Mouse (Mus musculus) gastrocnemius, adult 2 months (tissue): ENCODE data around the gene Dusp22. TPM values are rescaled to one million over a fixed set of nuclear protein-coding genes. Genes with fewer than 3 reads are reported as not detected.
A peak's percentile ranks its signal among the peaks of the same experiment; 100 is the strongest.

ENCODE experiments used
- DNase-seq: peaks from one replicate; pipeline ENCODE4 v3.0.0; 2022
- H3K27ac ChIP-seq: fragments of 200-600 bp; 2 replicates; pipeline ENCODE4 v1.8.1; 2022; ENCODE audit warnings: mild to moderate bottlenecking
- H3K4me3 ChIP-seq: fragments of 200-600 bp; 2 replicates; pipeline ENCODE4 v1.8.1; 2022; ENCODE audit warnings: mild to moderate bottlenecking, moderate library complexity
- CTCF ChIP-seq: fragments of 200-600 bp; IDR thresholded peaks from 2 replicates; pipeline ENCODE4 v1.8.1; 2022; ENCODE audit warnings: antibody characterized with exemption, mild to moderate bottlenecking, moderate library complexity
- intact Hi-C: fragments of 180-260 bp; cut with DNase I; formaldehyde crosslinking; loops from one replicate; pipeline ENCODE4 v1.15.1; 2025
- long read RNA-seq, 2 experiments: library from polyadenylated mRNA; stranded (forward); transcript quantifications; one replicate each; pipeline ENCODE4 v2.0.0; 2021
- total RNA-seq, 2 experiments: library from RNA; stranded (reverse); gene quantifications; 2 replicates each; pipeline ENCODE4 v1.2.3; 2021

Dusp22 gene
- total RNA-seq, result 10 to 100 TPM; 36.2 to 59.5 TPM
- long read RNA-seq, experiment 1, transcript Dusp22-202 (7 exons, 3,015 nt), result major isoform, 53 of 95 reads
- long read RNA-seq, experiment 1, transcript Dusp22-201 (8 exons, 1,161 nt), result minor isoform, 30 of 95 reads
- long read RNA-seq, experiment 1, partial matches to known transcripts, result 3 of 95 reads
- long read RNA-seq, experiment 1, other reads (novel, unspliced or antisense), result 9 of 95 reads
- long read RNA-seq, experiment 2, transcript Dusp22-201 (8 exons, 1,161 nt), result minor isoform, 25 of 73 reads
- long read RNA-seq, experiment 2, transcript Dusp22-202 (7 exons, 3,015 nt), result major isoform, 36 of 73 reads
- long read RNA-seq, experiment 2, partial matches to known transcripts, result 7 of 73 reads
- long read RNA-seq, experiment 2, other reads (novel, unspliced or antisense), result 5 of 73 reads

GRCm38 (mm10) chr13:30659613-30660505 lies at the start of gene Dusp22:
Gene Dusp22 (plus strand): TSS chr13:30659999.
- no peak for TF ChIP-seq CTCF
- intact Hi-C loops, result no loop called here
- H3K27ac ChIP-seq, result peak within 1 kb of the TSS; percentile 96
- peak within 1 kb of the TSS; percentile 79 for H3K4me3 ChIP-seq
- DNase-seq, result peak; percentile 96

GRCm38 (mm10) chr13:30612079-30612794 lies 47.6 kb upstream of the Dusp22 start:
- no peak overlapping the region for H3K4me3 ChIP-seq
- intact Hi-C loops, result no loop called here
- no peak overlapping the region for H3K27ac ChIP-seq
- DNase-seq, result no peak
- no peak for TF ChIP-seq CTCF

GRCm38 (mm10) chr13:30619684-30620083 lies 40.1 kb upstream of the Dusp22 start:
- Histone ChIP-seq H3K27ac (no peak overlapping the region), H3K4me3 (no peak overlapping the region)
- DNase-seq, result no peak
- TF ChIP-seq CTCF, result no peak
- intact Hi-C loops, result no loop called here

GRCm38 (mm10) chr13:30628195-30629048 lies 31.4 kb upstream of the Dusp22 start:
- TF ChIP-seq CTCF, result no peak
- no peak for DNase-seq
- H3K4me3 ChIP-seq, result no peak overlapping the region
- no peak overlapping the region for H3K27ac ChIP-seq
- intact Hi-C loops, result no loop called here

- intact Hi-C loops, result no loop called here
- no peak overlapping the region for H3K27ac ChIP-seq
- no peak for DNase-seq
- H3K4me3 ChIP-seq, result no peak overlapping the region
- TF ChIP-seq CTCF, result no peak
Measured at GRCm38 (mm10) chr13:30629794-30630410, 29.9 kb upstream of the Dusp22 start.

- Histone ChIP-seq H3K27ac (no peak overlapping the region), H3K4me3 (no peak overlapping the region)
- TF ChIP-seq CTCF, result no peak
- intact Hi-C loops, result no loop called here
- DNase-seq, result no peak
Measured at GRCm38 (mm10) chr13:30632998-30633397, 26.8 kb upstream of the Dusp22 start.

GRCm38 (mm10) chr13:30636453-30636852 lies 23.3 kb upstream of the Dusp22 start:
- Histone ChIP-seq H3K4me3 (no peak overlapping the region), H3K27ac (no peak overlapping the region)
- intact Hi-C loops, result no loop called here
- no peak for TF ChIP-seq CTCF
- no peak for DNase-seq

GRCm38 (mm10) chr13:30638378-30639115 lies 21.3 kb upstream of the Dusp22 start:
- no peak for DNase-seq
- intact Hi-C loops, result no loop called here
- TF ChIP-seq CTCF, result no peak
- Histone ChIP-seq H3K4me3 (no peak overlapping the region), H3K27ac (no peak overlapping the region)

GRCm38 (mm10) chr13:30642053-30642452 lies 17.7 kb upstream of the Dusp22 start:
- DNase-seq, result no peak
- intact Hi-C loops, result no loop called here
- TF ChIP-seq CTCF, result no peak
- Histone ChIP-seq H3K27ac (no peak overlapping the region), H3K4me3 (no peak overlapping the region)

GRCm38 (mm10) chr13:30648461-30648860 lies 11.3 kb upstream of the Dusp22 start:
- intact Hi-C loops, result no loop called here
- H3K4me3 ChIP-seq, result no peak overlapping the region
- no peak overlapping the region for H3K27ac ChIP-seq
- DNase-seq, result no peak
- no peak for TF ChIP-seq CTCF

GRCm38 (mm10) chr13:30649197-30649596 lies 10.6 kb upstream of the Dusp22 start:
- intact Hi-C loops, result no loop called here
- Histone ChIP-seq H3K4me3 (no peak overlapping the region), H3K27ac (no peak overlapping the region)
- TF ChIP-seq CTCF, result no peak
- no peak for DNase-seq
